Mouse (Mus musculus): ENCODE results near the gene Sh3bgrl3.

DNA sequence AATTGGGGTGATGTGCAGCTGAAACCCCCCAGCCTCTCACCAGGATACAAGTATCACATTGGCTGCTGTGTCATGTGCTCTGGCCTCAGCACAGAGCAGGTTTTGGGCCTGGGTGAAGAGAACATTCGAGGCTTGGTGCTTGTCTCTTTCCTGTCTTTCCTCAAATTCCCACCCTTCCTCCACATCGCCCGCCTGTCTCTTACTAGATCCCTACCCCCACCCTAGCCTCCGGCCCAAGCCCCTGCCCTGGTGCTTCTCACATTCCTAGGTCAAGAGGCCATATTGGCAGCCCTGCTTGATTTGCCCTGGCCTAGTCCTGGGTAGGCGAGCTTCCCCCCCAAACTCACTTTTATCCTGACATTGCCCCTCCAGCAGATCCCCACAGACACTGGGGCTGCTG is 9.5 kb downstream of the Sh3bgrl3 start:
- TF ChIP-seq CTCF (IDR thresholded peaks at IDR 0.05; ENCODE audit: low read depth, low read length): no peak
- TF ChIP-seq POLR2A (IDR thresholded peaks at IDR 0.05; ENCODE audit: extremely low read depth, insufficient read depth, low read length): no peak
